Mouse (Mus musculus): ENCODE measurements around the gene Dock1.

GRCm38 (mm10) chr7:134787110-134787509 lies 116.7 kb downstream of the Dock1 start:
- TF ChIP-seq CTCF (IDR thresholded peaks at IDR 0.05; ENCODE audit: extremely low read depth, insufficient read depth, insufficient read length, insufficient replicate concordance), result no peak
- TF ChIP-seq POLR2A (IDR thresholded peaks at IDR 0.05; ENCODE audit: low read depth, low read length), result no peak

Measured in spleen, adult 2 months (tissue).